Comparison of ENCODE assay signal across 8 mouse cellular contexts in genomic region chr11:58953351-58954169, GRCm38 (mm10). TPM values are rescaled to one million over a fixed set of nuclear protein-coding genes. Genes with fewer than 3 reads are reported as not detected.
A peak's percentile ranks its signal among the peaks of the same experiment; 100 is the strongest.
DNase-seq lines count a peak whose midpoint lies in the region; ATAC-seq lines count a peak whose summit lies in the region.

No protein-coding gene starts in this region.

- peak overlapping the region; percentile 94 for H3K27ac ChIP-seq in heart, embryonic 10.5 days
- peak overlapping the region; percentile 100 for H3K27ac ChIP-seq in hindbrain, embryonic 15.5 days (replicated peaks)

- intact Hi-C loops in heart, postnatal 25 days (cut with DNase I), result no loop called here
- intact Hi-C loops in left cerebral cortex, postnatal 36 days (cut with DNase I), result no loop called here

- peak; percentile 15; the same call in 1 of the 2 replicates for ATAC-seq in hindbrain, embryonic 15.5 days (ENCODE audit: low FRiP score, low read depth)
- ATAC-seq in megakaryocyte progenitor cell, adult 5-6 weeks (replicated peaks; ENCODE audit: poor library complexity), result peak; percentile 24; the same call in 1 of the 2 replicates

- 1% methylated on average over 33 of the region's 33 CpGs for WGBS in heart, embryonic 10.5 days
- WGBS in hindbrain, embryonic 15.5 days, result under 1% methylated on average over 33 of the region's 33 CpGs

- H3K4me1 ChIP-seq in heart, embryonic 10.5 days, result peaks cover 34% of the 10 kb centered on the region
- peaks cover 49% of the 10 kb centered on the region for H3K4me1 ChIP-seq in hindbrain, embryonic 15.5 days (replicated peaks)

- peak overlapping the region; percentile 80 for H3K4me2 ChIP-seq in hindbrain, embryonic 15.5 days

- peaks cover 32% of the 10 kb centered on the region for H3K27me3 ChIP-seq in heart, embryonic 10.5 days (ENCODE audit: insufficient read depth, poor library complexity, severe bottlenecking)
- no peaks in the 10 kb centered on the region for H3K27me3 ChIP-seq in hindbrain, embryonic 15.5 days

- peak overlapping the region; percentile 86 for H3K4me3 ChIP-seq in heart, embryonic 10.5 days
- H3K4me3 ChIP-seq in hindbrain, embryonic 15.5 days, result peak overlapping the region; percentile 76

- no peak for DNase-seq in heart, embryonic 10.5 days (ENCODE audit: low spot score)
- no peak for DNase-seq in heart, postnatal 25 days (ENCODE audit: low spot score)
- DNase-seq in CD4-positive, CD25-positive, alpha-beta regulatory T cell, adult 2 months (ENCODE audit: low read depth, low spot score), result peak; percentile 79
- peak; percentile 57 for DNase-seq in embryo, embryonic 9.5 days (ENCODE audit: extremely low spot score)
- peak; percentile 39 to 49 for DNase-seq in thymus, adult 18-20 months
- DNase-seq in left cerebral cortex, postnatal 36 days (ENCODE audit: low spot score in 2 of 2), result no peak

- H3K36me3 ChIP-seq in heart, embryonic 10.5 days, result peaks cover 12% of the 10 kb centered on the region; the same call in 1 of the 2 replicates
- no peaks in the 10 kb centered on the region for H3K36me3 ChIP-seq in hindbrain, embryonic 15.5 days

- H3K9me3 ChIP-seq in heart, embryonic 10.5 days, result no peaks in the 10 kb centered on the region
- no peaks in the 10 kb centered on the region for H3K9me3 ChIP-seq in hindbrain, embryonic 15.5 days

- peak overlapping the region; percentile 92 for H3K9ac ChIP-seq in hindbrain, embryonic 15.5 days

RNA-seq across cellular contexts. Expression of gene Hist3h2a, which starts 0.9 kb away (rescaled TPM):
- 15.5 and 15.9 TPM in 2 replicates for polyA plus RNA-seq in heart, embryonic 10.5 days (2016; fragmentation: Nextera tagmentation; extraction: Ambion mirVana)
- total RNA-seq in heart, postnatal 25 days (2021), result 10 to 100 TPM; 17.1 to 21.3 TPM
- 96.0 and 96.7 TPM in 2 replicates for polyA plus RNA-seq in hindbrain, embryonic 15.5 days (2015; fragmentation: Nextera tagmentation; extraction: Ambion mirVana)
- total RNA-seq in megakaryocyte progenitor cell, adult 5-6 weeks (2015), result 19.4 and 20.2 TPM in 2 replicates
- 223 and 238 TPM in 2 replicates for total RNA-seq in megakaryocyte progenitor cell, adult 5-6 weeks (2017)
- total RNA-seq in left cerebral cortex, postnatal 36 days (2021), result 10 to 100 TPM; 60.9 to 64.1 TPM

RNA-seq across cellular contexts. Expression of gene Trim17, which starts 0.9 kb away (rescaled TPM):
- polyA plus RNA-seq in heart, embryonic 10.5 days (2016; fragmentation: Nextera tagmentation; extraction: Ambion mirVana), result 0.75 and 0.79 TPM in 2 replicates
- total RNA-seq in heart, postnatal 25 days (2021), result under 1 TPM; 0.10 to 0.17 TPM
- 1.4 TPM in 2 replicates for polyA plus RNA-seq in hindbrain, embryonic 15.5 days (2015; fragmentation: Nextera tagmentation; extraction: Ambion mirVana)
- 0.10 TPM in 1 of 2 replicates, not detected in the other for total RNA-seq in megakaryocyte progenitor cell, adult 5-6 weeks (2015)
- total RNA-seq in megakaryocyte progenitor cell, adult 5-6 weeks (2017), result not detected in 2 replicates
- total RNA-seq in left cerebral cortex, postnatal 36 days (2021), result 1 to 10 TPM; 4.8 to 5.7 TPM

RNA-seq across cellular contexts. Expression of gene Hist3h2ba, which starts 4.8 kb away (rescaled TPM):
- polyA plus RNA-seq in heart, embryonic 10.5 days (2016; fragmentation: Nextera tagmentation; extraction: Ambion mirVana), result 4.8 and 9.8 TPM in 2 replicates
- total RNA-seq in heart, postnatal 25 days (2021), result 1 to 10 TPM; 1.8 to 2.3 TPM
- 230 and 238 TPM in 2 replicates for polyA plus RNA-seq in hindbrain, embryonic 15.5 days (2015; fragmentation: Nextera tagmentation; extraction: Ambion mirVana)
- 1.6 and 1.9 TPM in 2 replicates for total RNA-seq in megakaryocyte progenitor cell, adult 5-6 weeks (2015)
- total RNA-seq in megakaryocyte progenitor cell, adult 5-6 weeks (2017), result 1.8 and 2.3 TPM in 2 replicates
- 100 to 1,000 TPM; 103 to 124 TPM for total RNA-seq in left cerebral cortex, postnatal 36 days (2021)

RNA-seq across cellular contexts. Expression of gene Rnf187, which starts 14.8 kb away (rescaled TPM):
- 169 and 213 TPM in 2 replicates for polyA plus RNA-seq in heart, embryonic 10.5 days (2016; fragmentation: Nextera tagmentation; extraction: Ambion mirVana)
- total RNA-seq in heart, postnatal 25 days (2021), result 100 to 1,000 TPM; 163 to 167 TPM
- 603 and 674 TPM in 2 replicates for polyA plus RNA-seq in hindbrain, embryonic 15.5 days (2015; fragmentation: Nextera tagmentation; extraction: Ambion mirVana)
- 65.8 and 66.4 TPM in 2 replicates for total RNA-seq in megakaryocyte progenitor cell, adult 5-6 weeks (2015)
- 70.6 and 83.6 TPM in 2 replicates for total RNA-seq in megakaryocyte progenitor cell, adult 5-6 weeks (2017)
- total RNA-seq in left cerebral cortex, postnatal 36 days (2021), result 100 to 1,000 TPM; 450 to 542 TPM

RNA-seq across cellular contexts. Expression of gene Trim11, which starts 24.3 kb away (rescaled TPM):
- polyA plus RNA-seq in heart, embryonic 10.5 days (2016; fragmentation: Nextera tagmentation; extraction: Ambion mirVana), result 24.0 and 31.4 TPM in 2 replicates
- total RNA-seq in heart, postnatal 25 days (2021), result 10 to 100 TPM; 14.8 to 15.5 TPM
- 19.3 and 20.7 TPM in 2 replicates for polyA plus RNA-seq in hindbrain, embryonic 15.5 days (2015; fragmentation: Nextera tagmentation; extraction: Ambion mirVana)
- total RNA-seq in megakaryocyte progenitor cell, adult 5-6 weeks (2015), result 24.0 and 25.0 TPM in 2 replicates
- total RNA-seq in megakaryocyte progenitor cell, adult 5-6 weeks (2017), result 25.9 and 32.8 TPM in 2 replicates
- total RNA-seq in left cerebral cortex, postnatal 36 days (2021), result 10 to 100 TPM; 21.0 to 24.9 TPM

Comparison
In these comparisons a context has a peak if more than half of its experiments do, and no peak if none do; other contexts are left out.
1. DNase-seq: peak in CD4-positive, CD25-positive, alpha-beta regulatory T cell, adult 2 months (single experiment), embryo, embryonic 9.5 days (single experiment) and thymus, adult 18-20 months (2 of 2); none in heart, embryonic 10.5 days (single experiment), heart, postnatal 25 days (single experiment) and left cerebral cortex, postnatal 36 days (0 of 2).
2. RNA of gene Trim17, which starts 0.9 kb away (total RNA-seq): 4.8 to 5.7 TPM in left cerebral cortex, postnatal 36 days; 0.10 to 0.17 TPM in heart, postnatal 25 days and 0.10 TPM in megakaryocyte progenitor cell, adult 5-6 weeks; every median in the first group is over 4 times any median in the second.
3. RNA of gene Hist3h2ba, which starts 4.8 kb away (total RNA-seq): 103 to 124 TPM in left cerebral cortex, postnatal 36 days; 1.8 to 2.3 TPM in heart, postnatal 25 days and 1.6 to 2.3 TPM in megakaryocyte progenitor cell, adult 5-6 weeks; every median in the first group is over 10 times any median in the second.